Mouse (Mus musculus) neural tube, embryonic 10.5 days (tissue): ENCODE data around the gene Rnf149.

Source experiments
- DNase-seq: peaks from one replicate; pipeline ENCODE4 v3.0.0-alpha.2; 2017; ENCODE audit warnings: low spot score; ENCODE audit errors: extremely low spot score

Rnf149 gene

GRCm38 (mm10) chr1:39576431-39577243 lies 568 bp downstream of the Rnf149 start:
- peak; percentile 75 for DNase-seq

GRCm38 (mm10) chr1:39575778-39576375 lies 1.3 kb downstream of the Rnf149 start:
- DNase-seq = no peak

- DNase-seq = no peak
These were observed 3.3 kb downstream of the Rnf149 start for GRCm38 (mm10) chr1:39573890-39574289.

GRCm38 (mm10) chr1:39571653-39572052 lies 5.6 kb downstream of the Rnf149 start:
- DNase-seq = no peak

GRCm38 (mm10) chr1:39568079-39568478 lies 9.1 kb downstream of the Rnf149 start:
- no peak for DNase-seq

- peak; percentile 22 for DNase-seq
These were observed 12.6 kb downstream of the Rnf149 start for GRCm38 (mm10) chr1:39564603-39565002.

GRCm38 (mm10) chr1:39563161-39563560 lies 14.0 kb downstream of the Rnf149 start:
- no peak for DNase-seq

- DNase-seq = no peak
These were observed 15.3 kb downstream of the Rnf149 start for GRCm38 (mm10) chr1:39561920-39562319.

- DNase-seq = no peak
These were observed 18.2 kb downstream of the Rnf149 start for GRCm38 (mm10) chr1:39559009-39559408.

- no peak for DNase-seq
These were observed 21.4 kb downstream of the Rnf149 start for GRCm38 (mm10) chr1:39555556-39556415.

GRCm38 (mm10) chr1:39549831-39550230 lies 27.4 kb downstream of the Rnf149 start:
- no peak for DNase-seq

- no peak for DNase-seq
These were observed 30.0 kb downstream of the Rnf149 start for GRCm38 (mm10) chr1:39547238-39547637.

- no peak for DNase-seq
These were observed 30.9 kb downstream of the Rnf149 start for GRCm38 (mm10) chr1:39546160-39546866.

- no peak for DNase-seq
These were observed 31.6 kb downstream of the Rnf149 start for GRCm38 (mm10) chr1:39545589-39545988.

- no peak for DNase-seq
These were observed 36.6 kb downstream of the Rnf149 start for GRCm38 (mm10) chr1:39540592-39540991.

- no peak for DNase-seq
These were observed 39.4 kb downstream of the Rnf149 start for GRCm38 (mm10) chr1:39537631-39538380.

GRCm38 (mm10) chr1:39536701-39537100 lies 40.5 kb downstream of the Rnf149 start:
- no peak for DNase-seq

- peak; percentile 100 for DNase-seq
These were observed 41.5 kb downstream of the Rnf149 start for GRCm38 (mm10) chr1:39535515-39536311.

GRCm38 (mm10) chr1:39534831-39535230 lies 42.4 kb downstream of the Rnf149 start, which contains the start of gene Cnot11:
Gene Cnot11 (plus strand): TSS chr1:39534992.
- DNase-seq = no peak

- no peak for DNase-seq
These were observed 43.3 kb downstream of the Rnf149 start for GRCm38 (mm10) chr1:39533917-39534316.
